Mouse (Mus musculus) embryonic fibroblast, embryonic 13.5 days (primary cell): ENCODE results near the gene Myh7. TPM values are rescaled to one million over a fixed set of nuclear protein-coding genes. Genes with fewer than 3 reads are reported as not detected.

Experiments used
- H3K27ac ChIP-seq: 2 replicates; pipeline ENCODE4 v1.5.1; 2012; ENCODE audit warnings: low read length, control low read depth, inconsistent platforms; ENCODE audit not compliant: insufficient read depth
- H3K4me1 ChIP-seq: 2 replicates; pipeline ENCODE4 v1.6.1; 2011; ENCODE audit warnings: low read length; ENCODE audit not compliant: control insufficient read depth, insufficient read depth
- H3K4me3 ChIP-seq: 2 replicates; pipeline ENCODE4 v1.5.1; 2011; ENCODE audit warnings: mild to moderate bottlenecking, control low read depth, low read length; ENCODE audit not compliant: insufficient read depth
- CTCF ChIP-seq: IDR thresholded peaks from 2 replicates; pipeline ENCODE4 v1.5.1; 2011; ENCODE audit warnings: mild to moderate bottlenecking, control low read depth, low read length, moderate library complexity, borderline replicate concordance; ENCODE audit not compliant: insufficient read depth
- POLR2A ChIP-seq: IDR thresholded peaks from 2 replicates; pipeline ENCODE4 v1.6.1; 2011; ENCODE audit warnings: low read depth, mild to moderate bottlenecking, control low read depth, low read length, moderate library complexity
- polyA plus RNA-seq: library from polyadenylated mRNA; stranded (reverse); fragments of >200 nt; gene quantifications from 2 replicates; pipeline ENCODE4 v1.2.4, GENCODE M21; 2011; ENCODE audit warnings: low read depth; ENCODE audit not compliant: missing spikeins, insufficient read length

The Myh7 gene
- polyA plus RNA-seq, 1 experiment = not detected

DNA sequence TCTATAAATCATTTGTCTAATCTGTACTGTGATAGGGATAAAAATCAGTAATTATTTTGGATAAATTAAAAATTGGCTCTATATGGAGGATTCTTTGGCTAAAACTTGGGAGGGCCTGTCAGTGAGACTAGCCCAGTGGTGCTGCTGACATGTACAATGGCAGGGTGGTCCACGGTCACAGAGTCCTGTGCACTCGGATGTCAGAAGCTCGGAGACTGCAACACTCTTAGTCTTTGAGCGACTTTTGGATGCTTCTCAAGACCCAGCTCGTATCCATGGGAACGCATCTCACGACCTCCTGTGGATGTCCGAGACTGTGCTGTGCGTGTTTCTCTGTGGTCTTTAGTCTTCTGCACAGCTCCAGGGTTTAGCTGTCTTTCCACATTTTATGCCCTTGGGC is 26.0 kb upstream of the Myh7 start:
- H3K4me3 ChIP-seq = no peak overlapping the region
- no peak overlapping the region for H3K27ac ChIP-seq
- no peak for TF ChIP-seq CTCF
- no peak for TF ChIP-seq POLR2A
- no peaks in the 10 kb centered on the region for H3K4me1 ChIP-seq

DNA sequence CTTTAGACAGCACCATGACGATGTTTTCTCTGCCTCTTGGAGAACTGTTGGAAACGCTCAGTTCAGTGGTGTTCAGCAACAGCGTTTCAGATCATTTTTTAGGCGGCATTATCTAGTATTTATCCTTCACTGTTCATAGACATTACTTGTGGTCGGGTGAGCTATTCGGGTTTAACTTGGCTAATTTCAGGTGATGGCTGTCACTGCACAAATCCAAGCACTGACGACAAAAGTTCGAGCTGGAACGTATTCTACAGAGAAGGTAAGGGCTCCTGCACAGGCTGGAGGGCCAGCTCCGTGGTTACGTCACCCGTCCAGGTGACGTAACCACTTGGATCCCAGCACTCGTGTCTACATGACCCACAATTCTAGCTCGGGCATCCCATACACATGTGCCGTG is 22.4 kb upstream of the Myh7 start:
- Histone ChIP-seq H3K27ac (no peak overlapping the region), H3K4me1 (no peaks in the 10 kb centered on the region), H3K4me3 (no peak overlapping the region)
- no peak for TF ChIP-seq CTCF
- TF ChIP-seq POLR2A = no peak

DNA sequence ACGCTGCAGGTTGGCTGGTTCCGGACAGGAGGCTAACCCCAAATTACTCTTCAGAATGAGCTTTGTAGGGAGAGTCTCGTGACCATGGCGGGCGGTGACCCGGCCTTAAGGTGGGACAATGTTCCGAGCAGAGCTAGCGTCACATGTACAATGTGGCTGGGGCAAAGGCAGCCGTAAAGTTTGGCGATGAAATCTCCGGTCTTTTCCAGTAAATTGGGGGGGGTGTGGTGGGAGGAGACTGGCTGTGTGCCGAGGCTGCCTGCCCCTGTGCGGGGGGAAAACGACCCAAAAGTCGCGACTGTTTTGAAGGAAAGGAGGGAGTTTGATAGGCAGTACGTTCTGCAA is 21.3 kb upstream of the Myh7 start:
- H3K27ac ChIP-seq = peak overlapping the region; percentile 71
- peak overlapping the region; percentile 97 for H3K4me3 ChIP-seq
- H3K4me1 ChIP-seq = no peaks in the 10 kb centered on the region
- no peak for TF ChIP-seq CTCF
- no peak for TF ChIP-seq POLR2A

DNA sequence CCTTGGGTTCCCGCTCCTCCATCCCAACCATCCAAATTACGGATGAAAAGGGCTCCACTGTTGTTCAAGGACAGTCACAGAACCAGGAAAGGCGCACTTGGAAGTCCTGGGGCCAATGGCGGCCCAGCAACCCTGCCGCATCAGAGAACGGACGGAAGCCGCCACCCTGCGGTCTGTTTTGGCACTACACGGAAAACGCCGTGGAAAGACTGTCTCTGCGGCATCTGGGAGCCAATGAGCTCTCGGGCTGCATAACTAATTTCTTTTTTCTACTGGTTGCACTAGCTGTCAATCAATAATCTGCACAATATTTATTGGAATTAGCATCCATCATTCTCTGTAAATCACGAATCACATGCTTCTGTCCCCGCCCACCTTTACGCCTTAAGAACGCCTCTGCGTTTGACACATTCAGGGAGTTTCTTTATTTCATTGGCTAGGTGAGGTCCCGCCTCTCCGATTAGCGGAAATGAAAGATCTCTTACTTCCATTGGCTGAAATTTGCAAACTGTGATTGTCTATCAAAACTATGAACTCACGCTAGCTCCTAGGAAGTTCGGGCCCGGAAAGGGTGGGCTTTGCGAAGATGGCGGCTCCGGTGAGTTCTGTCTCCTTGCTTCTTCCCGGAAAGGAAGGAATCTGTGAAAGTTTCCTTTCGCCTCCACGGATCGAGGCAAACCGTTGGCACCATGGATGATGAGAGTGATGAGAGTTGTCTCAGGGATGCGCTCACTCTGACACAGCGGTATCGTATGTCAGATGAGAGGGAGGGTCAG is 20.8 kb upstream of the Myh7 start, which contains the start of gene Ngdn:
Ngdn (plus strand) TSS at position 464 of the 776 bp plus-strand sequence.
- Histone ChIP-seq H3K4me1 (no peaks in the 10 kb centered on the region), H3K27ac (peak within 1 kb of the TSS; percentile 80), H3K4me3 (peak within 1 kb of the TSS; percentile 97)
- TF ChIP-seq CTCF (peak; percentile 60), POLR2A (peak; percentile 93)

DNA sequence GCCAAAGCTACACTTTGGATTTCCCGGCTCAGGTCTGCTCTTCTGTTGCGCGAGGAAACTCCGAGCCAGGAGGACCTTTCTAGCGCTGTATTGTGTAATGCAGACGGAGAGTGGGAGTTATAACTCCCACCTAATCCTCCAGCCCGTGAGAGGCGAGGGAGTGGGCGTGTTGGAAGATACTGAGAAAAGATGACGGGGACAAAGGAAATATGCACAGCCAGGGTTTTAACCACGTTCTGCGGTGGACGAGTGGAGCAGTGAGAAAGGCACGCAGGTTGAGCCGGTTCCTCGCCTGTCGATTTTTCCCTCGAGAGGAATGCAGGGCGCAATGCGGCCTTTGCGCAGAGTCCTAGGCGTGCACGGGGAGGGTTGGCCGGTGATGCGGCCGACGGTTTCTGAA is 20.2 kb upstream of the Myh7 start:
- H3K4me1 ChIP-seq = no peaks in the 10 kb centered on the region
- TF ChIP-seq CTCF (no peak), POLR2A (no peak)
- peak overlapping the region; percentile 46 for H3K4me3 ChIP-seq
- peak overlapping the region; percentile 80 for H3K27ac ChIP-seq

DNA sequence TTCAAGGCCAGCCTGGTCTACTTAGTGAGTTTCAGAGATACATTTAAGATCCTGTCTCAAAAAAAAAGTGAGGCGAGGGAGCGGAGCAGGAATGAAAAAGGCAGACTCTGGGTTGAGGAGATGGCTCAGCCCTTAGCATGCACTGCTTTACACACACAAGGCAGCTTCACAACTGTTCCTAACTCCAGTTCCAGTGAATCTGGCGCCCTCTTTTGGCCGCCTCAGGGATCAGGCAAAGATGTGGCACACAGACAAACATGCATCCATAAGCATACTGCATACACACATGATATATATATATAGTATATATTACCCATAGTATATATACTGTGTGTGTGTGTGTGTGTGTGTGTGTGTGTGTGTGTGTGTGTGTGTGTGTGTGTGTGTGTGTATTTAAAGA is 16.7 kb upstream of the Myh7 start:
- H3K27ac ChIP-seq = no peak overlapping the region
- no peak for TF ChIP-seq POLR2A
- TF ChIP-seq CTCF = peak; percentile 15; the same call in 1 of the 2 replicates
- H3K4me3 ChIP-seq = no peak overlapping the region
- no peaks in the 10 kb centered on the region for H3K4me1 ChIP-seq

DNA sequence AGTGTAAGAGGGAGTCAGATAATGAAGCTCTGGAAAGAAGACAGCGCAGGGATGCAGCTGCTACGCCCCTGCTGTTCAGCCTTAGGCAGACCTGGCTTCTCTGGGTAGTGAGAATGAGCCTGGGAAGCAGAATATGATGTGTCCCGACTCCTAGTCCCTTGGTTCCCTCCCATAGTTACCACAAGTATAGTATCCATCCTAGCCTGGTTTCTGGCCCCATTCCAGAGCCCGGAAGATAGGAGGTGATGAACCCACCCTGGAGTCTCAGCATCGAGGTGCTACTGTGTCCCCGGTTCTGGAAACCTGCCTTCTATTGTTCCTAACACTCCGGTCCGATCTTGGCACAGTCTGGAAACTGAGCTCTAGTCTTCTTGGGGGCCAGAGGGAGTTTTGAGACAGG is 14.0 kb upstream of the Myh7 start:
- H3K4me1 ChIP-seq = no peaks in the 10 kb centered on the region
- no peak overlapping the region for H3K27ac ChIP-seq

DNA sequence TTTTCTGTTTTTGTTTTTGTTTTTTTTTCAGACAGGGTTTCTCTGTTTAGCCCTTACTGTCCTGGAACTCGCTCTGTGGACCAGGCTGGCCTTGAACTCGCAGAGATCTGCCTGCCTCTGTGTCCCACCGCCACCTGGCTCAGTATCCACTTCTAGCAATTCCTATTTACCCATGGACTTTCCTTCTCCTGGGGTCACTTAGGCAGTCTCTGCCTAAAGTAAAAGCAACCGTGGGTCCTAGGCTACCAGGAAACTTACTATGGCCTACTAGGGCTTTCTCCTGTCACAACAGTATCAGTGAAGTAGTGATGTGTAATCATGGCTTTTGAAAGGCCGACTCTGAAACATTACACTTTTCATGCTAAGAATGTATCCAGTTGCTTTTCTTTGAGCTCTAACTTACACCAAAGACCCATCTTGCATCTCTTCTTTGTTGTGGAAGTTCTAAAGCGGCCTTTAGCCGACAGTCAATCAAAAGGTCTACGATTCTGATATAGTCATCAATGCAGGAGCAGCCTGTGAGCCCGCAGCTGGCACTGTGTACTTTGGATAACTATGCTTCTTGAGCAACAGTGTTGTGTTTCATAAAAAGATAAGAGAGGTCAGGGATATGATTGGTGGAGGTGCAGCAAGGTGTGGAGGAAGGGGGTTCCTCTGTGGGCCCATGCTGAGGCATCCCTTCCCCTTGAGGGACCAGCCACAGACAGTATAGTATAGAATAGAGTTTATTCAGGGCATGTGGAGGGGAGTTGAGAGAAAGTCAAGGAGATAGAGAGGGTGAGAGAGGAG is 12.9 kb upstream of the Myh7 start:
- no peak overlapping the region for H3K27ac ChIP-seq
- TF ChIP-seq CTCF (no peak), POLR2A (no peak)
- no peaks in the 10 kb centered on the region for H3K4me1 ChIP-seq
- no peak overlapping the region for H3K4me3 ChIP-seq

More for the DNA sequence above, 14.0 kb upstream of the Myh7 start:
- H3K4me3 ChIP-seq = no peak overlapping the region
- TF ChIP-seq POLR2A = no peak
- no peak for TF ChIP-seq CTCF

DNA sequence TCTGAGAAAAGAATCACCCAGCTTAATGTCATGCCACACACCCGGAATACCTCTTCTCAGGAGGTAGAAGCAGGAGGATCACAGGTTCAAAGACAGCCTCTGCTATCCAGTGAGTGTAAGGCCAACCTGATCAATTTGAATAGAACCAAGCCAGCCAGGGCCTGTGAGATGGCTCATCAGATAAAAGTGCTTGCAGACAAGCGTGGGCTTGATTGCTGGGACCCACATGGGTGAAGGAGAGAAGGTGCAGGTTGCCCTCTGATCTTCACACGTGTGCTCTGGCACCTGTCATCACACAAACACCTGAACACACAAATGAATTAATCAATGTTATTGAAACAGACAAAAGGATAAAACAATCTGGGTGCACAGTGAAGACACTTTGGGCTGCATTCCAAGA is 12.1 kb upstream of the Myh7 start:
- H3K27ac ChIP-seq = no peak overlapping the region
- no peak overlapping the region for H3K4me3 ChIP-seq
- no peaks in the 10 kb centered on the region for H3K4me1 ChIP-seq
- TF ChIP-seq CTCF (no peak), POLR2A (no peak)

DNA sequence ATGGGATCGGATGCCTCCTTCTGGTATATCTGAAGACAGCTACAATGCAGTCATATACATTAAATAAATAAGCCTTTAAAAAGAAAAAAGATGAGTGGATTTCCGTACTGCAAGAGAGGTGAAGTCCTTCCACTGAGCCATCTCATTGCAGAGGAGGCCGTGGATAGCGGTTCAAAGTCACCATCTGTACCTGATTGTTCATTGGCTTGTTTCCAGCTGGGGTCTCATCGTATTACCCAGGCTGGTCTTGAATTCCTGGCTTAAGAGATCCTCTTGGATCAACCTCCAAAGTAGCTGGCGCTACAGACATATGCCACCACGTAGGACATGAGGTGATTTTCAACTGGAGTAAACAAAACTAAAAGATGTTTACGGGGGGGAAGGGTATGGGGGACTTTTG is 11.5 kb upstream of the Myh7 start:
- TF ChIP-seq CTCF = no peak
- no peak for TF ChIP-seq POLR2A
- no peak overlapping the region for H3K4me3 ChIP-seq
- H3K4me1 ChIP-seq = no peaks in the 10 kb centered on the region
- H3K27ac ChIP-seq = no peak overlapping the region
